ENCODE assay signal across 8 mouse cellular contexts in genomic region chr7:44373460-44373859, GRCm38 (mm10). TPM values are rescaled to one million over a fixed set of nuclear protein-coding genes. Genes with fewer than 3 reads are reported as not detected.
DNase-seq lines count a peak whose midpoint lies in the region; ATAC-seq and TF ChIP-seq lines count a peak whose summit lies in the region.

No protein-coding gene starts in this region.

- TF ChIP-seq CTCF in MEL (IDR thresholded peaks at IDR 0.05 in 2 of 3, conservative IDR thresholded peaks at IDR 0.05 in 1 of 3; ENCODE audit: control insufficient read depth in 1 of 3, insufficient read depth in 1 of 3, low read depth in 2 of 3, low read length in 3 of 3, poor library complexity in 1 of 3, severe bottlenecking in 1 of 3), result no peak

- DNase-seq in heart, postnatal 25 days (ENCODE audit: low spot score), result no peak
- DNase-seq in MEL (ENCODE audit: low read depth, low spot score), result no peak
- DNase-seq in hindbrain, embryonic 10.5 days (ENCODE audit: low spot score), result no peak
- no peak for DNase-seq in adrenal gland, postnatal 4 days (ENCODE audit: low spot score in 2 of 2)
- no peak for DNase-seq in gastrocnemius, postnatal 4 days (ENCODE audit: low spot score in 2 of 2)
- DNase-seq in left cerebral cortex, adult 18-20 months (ENCODE audit: low spot score in 2 of 2), result no peak

- 11% methylated on average over 7 of the region's 7 CpGs for WGBS in heart, embryonic 14.5 days
- 18% methylated on average over 7 of the region's 7 CpGs for WGBS in hindbrain, embryonic 10.5 days

- no peak for TF ChIP-seq EP300 in MEL (IDR thresholded peaks at IDR 0.05; ENCODE audit: low read depth in 1 of 2, low read length in 2 of 2)

- no peak for TF ChIP-seq RAD21 in MEL (IDR thresholded peaks at IDR 0.05; ENCODE audit: low read depth, low read length)

- peaks cover 13 to 15% of the 10 kb centered on the region in 2 experiments for H3K4me1 ChIP-seq in heart, embryonic 14.5 days (ENCODE audit: control insufficient read depth in 2 of 2, insufficient read depth in 2 of 2, low read length in 2 of 2)
- no peaks in the 10 kb centered on the region for H3K4me1 ChIP-seq in MEL (ENCODE audit: control insufficient read depth in 1 of 2, insufficient read depth in 2 of 2, low read length in 2 of 2)
- H3K4me1 ChIP-seq in hindbrain, embryonic 10.5 days (replicated peaks), result peaks cover 29% of the 10 kb centered on the region

- H3K79me2 ChIP-seq in MEL (ENCODE audit: control insufficient read depth, insufficient read depth, low read length, poor library complexity), result no peaks in the 10 kb centered on the region; the same call in 1 of the 2 replicates

- H3K27ac ChIP-seq in heart, embryonic 14.5 days (replicated peaks in 1 of 2; ENCODE audit: control insufficient read depth in 1 of 2, insufficient read depth in 1 of 2, low read depth in 2 of 2, low read length in 2 of 2), result peak overlapping the region in 1 of 2 experiments; percentile 12; a peak in 1 of 4 replicates
- H3K27ac ChIP-seq in MEL (ENCODE audit: control insufficient read depth, low read depth, low read length), result peak overlapping the region; percentile 35; the same call in 1 of the 2 replicates
- H3K27ac ChIP-seq in hindbrain, embryonic 10.5 days, result peak overlapping the region; percentile 93

- intact Hi-C loops in heart, postnatal 25 days (cut with DNase I), result loop anchor here (5.0 kb wide), 1 partner anchor 179 kb away; the partner anchor contains the start of gene Nr1h2

- H3K9ac ChIP-seq in heart, embryonic 14.5 days (ENCODE audit: low read length), result peak overlapping the region; percentile 71
- peak overlapping the region; percentile 57 for H3K9ac ChIP-seq in MEL (ENCODE audit: control insufficient read depth, low read depth, low read length, poor library complexity, severe bottlenecking)

- no peak for TF ChIP-seq POLR2A in MEL (IDR thresholded peaks at IDR 0.05; ENCODE audit: control insufficient read depth in 1 of 2, insufficient read depth in 1 of 2, low read depth in 1 of 2, low read length in 2 of 2, poor library complexity in 1 of 2)

- no peak for ATAC-seq in heart, embryonic 14.5 days (ENCODE audit: insufficient number of reproducible peaks, insufficient read depth, low FRiP score, low read depth)
- ATAC-seq in megakaryocyte-erythroid progenitor cell, adult 5-6 weeks (replicated peaks; ENCODE audit: low FRiP score, low TSS enrichment, poor library complexity, severe bottlenecking), result peak; percentile 19; the same call in 1 of the 2 replicates

- peak overlapping the region; percentile 85 for H3K4me2 ChIP-seq in heart, embryonic 14.5 days (ENCODE audit: low read length)

- H3K9me3 ChIP-seq in heart, embryonic 14.5 days (ENCODE audit: control insufficient read depth, low read length), result no peaks in the 10 kb centered on the region
- no peaks in the 10 kb centered on the region for H3K9me3 ChIP-seq in MEL (replicated peaks; ENCODE audit: insufficient read depth, low read length)
- no peaks in the 10 kb centered on the region for H3K9me3 ChIP-seq in hindbrain, embryonic 10.5 days

- H3K4me3 ChIP-seq in heart, embryonic 14.5 days (ENCODE audit: control insufficient read depth in 1 of 2, insufficient read depth in 1 of 2, low read depth in 1 of 2, low read length in 2 of 2), result peak overlapping the region; percentile 54 to 60
- H3K4me3 ChIP-seq in MEL (ENCODE audit: control insufficient read depth in 1 of 2, insufficient read depth in 1 of 2, low read depth in 2 of 2, low read length in 2 of 2), result peak overlapping the region; percentile 25 to 81
- H3K4me3 ChIP-seq in hindbrain, embryonic 10.5 days, result peak overlapping the region; percentile 76

- H3K36me3 ChIP-seq in heart, embryonic 14.5 days (ENCODE audit: control insufficient read depth, insufficient read depth, low read length), result no peaks in the 10 kb centered on the region
- H3K36me3 ChIP-seq in MEL (ENCODE audit: control insufficient read depth in 1 of 2, insufficient read depth in 2 of 2, low read length in 2 of 2), result no peaks in the 10 kb centered on the region; a peak in 1 of 4 replicates
- no peaks in the 10 kb centered on the region for H3K36me3 ChIP-seq in hindbrain, embryonic 10.5 days

- H3K27me3 ChIP-seq in heart, embryonic 14.5 days (ENCODE audit: control insufficient read depth, insufficient read depth, low read length), result no peaks in the 10 kb centered on the region
- no peaks in the 10 kb centered on the region for H3K27me3 ChIP-seq in MEL (ENCODE audit: control insufficient read depth in 1 of 2, insufficient read depth in 2 of 2, low read length in 2 of 2)
- H3K27me3 ChIP-seq in hindbrain, embryonic 10.5 days (ENCODE audit: insufficient read depth, poor library complexity, severe bottlenecking), result no peaks in the 10 kb centered on the region

TF ChIP-seq in MEL, 35 proteins besides CTCF, POLR2A, EP300 and RAD21:
- TF ChIP-seq MXI1 (IDR thresholded peaks at IDR 0.05; ENCODE audit: low read depth, low read length), result 0 out of 2 replicates have a peak, but pooled peaks have one; percentile 0
- TF ChIP-seq ZC3H11A (IDR thresholded peaks at IDR 0.05; ENCODE audit: low read depth, low read length), result no peak

RNA-seq across cellular contexts. Expression of gene Syt3, which starts 10.4 kb away (rescaled TPM):
- 0.57 and 0.59 TPM in 2 replicates for polyA plus RNA-seq in heart, embryonic 14.5 days (2014; fragmentation: Nextera tagmentation; extraction: Ambion mirVana)
- 1 to 10 TPM; 1.3 to 2.2 TPM for total RNA-seq in heart, postnatal 25 days (2021)
- total RNA-seq in MEL (2012; rRNA removed), result 0.08 and 0.20 TPM in 2 replicates
- polyA plus RNA-seq in MEL (2012; ENCODE audit: insufficient read depth in 1 of 2, insufficient read length in 2 of 2, low read depth in 1 of 2, low replicate concordance in 2 of 2, missing spikeins in 1 of 2), result under 1 TPM in 1 of 2 experiments, not detected in 1; 0.56 TPM
- 2.7 and 3.0 TPM in 2 replicates for polyA plus RNA-seq in hindbrain, embryonic 10.5 days (2016; fragmentation: Nextera tagmentation; extraction: Ambion mirVana)
- total RNA-seq in megakaryocyte-erythroid progenitor cell, adult 5-6 weeks (2014; fragmentation: Nextera tagmentation), result not detected in 2 replicates
- total RNA-seq in megakaryocyte-erythroid progenitor cell, adult 5-6 weeks (2017), result 0.61 TPM in 1 of 2 replicates, not detected in the other
- 1 to 10 TPM; 3.6 to 4.4 TPM for total RNA-seq in adrenal gland, postnatal 4 days (2021)
- under 1 TPM; 0.34 to 0.49 TPM for total RNA-seq in gastrocnemius, postnatal 4 days (2021)
- 10 to 100 TPM; 56.6 to 66.2 TPM for total RNA-seq in left cerebral cortex, adult 18-20 months (2021)

RNA-seq across cellular contexts. Expression of gene 1700008O03Rik, which starts 12.2 kb away (rescaled TPM):
- 0.34 and 0.47 TPM in 2 replicates for polyA plus RNA-seq in heart, embryonic 14.5 days (2014; fragmentation: Nextera tagmentation; extraction: Ambion mirVana)
- under 1 TPM; 0.28 to 0.62 TPM for total RNA-seq in heart, postnatal 25 days (2021)
- total RNA-seq in MEL (2012; rRNA removed), result not detected in 2 replicates
- under 1 TPM in 1 of 2 experiments, not detected in 1; 0.95 TPM for polyA plus RNA-seq in MEL (2012; ENCODE audit: insufficient read depth in 1 of 2, insufficient read length in 2 of 2, low read depth in 1 of 2, low replicate concordance in 2 of 2, missing spikeins in 1 of 2)
- 2.1 and 2.7 TPM in 2 replicates for polyA plus RNA-seq in hindbrain, embryonic 10.5 days (2016; fragmentation: Nextera tagmentation; extraction: Ambion mirVana)
- total RNA-seq in megakaryocyte-erythroid progenitor cell, adult 5-6 weeks (2014; fragmentation: Nextera tagmentation), result not detected in 2 replicates
- 0.65 TPM in 1 of 2 replicates, not detected in the other for total RNA-seq in megakaryocyte-erythroid progenitor cell, adult 5-6 weeks (2017)
- 1 to 10 TPM; 1.0 to 2.0 TPM for total RNA-seq in adrenal gland, postnatal 4 days (2021)
- not detected for total RNA-seq in gastrocnemius, postnatal 4 days (2021)
- total RNA-seq in left cerebral cortex, adult 18-20 months (2021), result 1 to 10 TPM in 1 of 2 experiments, under 1 TPM in 1; 0.98 to 2.7 TPM

RNA-seq across cellular contexts. Expression of gene Lrrc4b, which starts 55.4 kb away (rescaled TPM):
- 4.1 and 4.5 TPM in 2 replicates for polyA plus RNA-seq in heart, embryonic 14.5 days (2014; fragmentation: Nextera tagmentation; extraction: Ambion mirVana)
- total RNA-seq in heart, postnatal 25 days (2021), result 10 to 100 TPM; 27.9 to 32.7 TPM
- 0.52 and 0.58 TPM in 2 replicates for total RNA-seq in MEL (2012; rRNA removed)
- 1 to 10 TPM in 1 of 2 experiments, not detected in 1; 4.4 TPM for polyA plus RNA-seq in MEL (2012; ENCODE audit: insufficient read depth in 1 of 2, insufficient read length in 2 of 2, low read depth in 1 of 2, low replicate concordance in 2 of 2, missing spikeins in 1 of 2)
- 1.7 and 4.4 TPM in 2 replicates for polyA plus RNA-seq in hindbrain, embryonic 10.5 days (2016; fragmentation: Nextera tagmentation; extraction: Ambion mirVana)
- total RNA-seq in megakaryocyte-erythroid progenitor cell, adult 5-6 weeks (2014; fragmentation: Nextera tagmentation), result not detected in 2 replicates
- not detected in 2 replicates for total RNA-seq in megakaryocyte-erythroid progenitor cell, adult 5-6 weeks (2017)
- 10 to 100 TPM; 18.7 to 18.8 TPM for total RNA-seq in adrenal gland, postnatal 4 days (2021)
- 1 to 10 TPM; 4.0 to 4.2 TPM for total RNA-seq in gastrocnemius, postnatal 4 days (2021)
- 100 to 1,000 TPM; 284 to 289 TPM for total RNA-seq in left cerebral cortex, adult 18-20 months (2021)

Comparison
In these comparisons a context has a peak if more than half of its experiments do, and no peak if none do; other contexts are left out.
1. RNA of gene Syt3, which starts 10.4 kb away (total RNA-seq): 56.6 to 66.2 TPM in left cerebral cortex, adult 18-20 months; 3.6 to 4.4 TPM in adrenal gland, postnatal 4 days, 1.3 to 2.2 TPM in heart, postnatal 25 days, 0.61 TPM in megakaryocyte-erythroid progenitor cell, adult 5-6 weeks, 0.34 to 0.49 TPM in gastrocnemius, postnatal 4 days and 0.08 to 0.20 TPM in MEL; every median in the first group is over 10 times any median in the second.
2. RNA of gene Lrrc4b, which starts 55.4 kb away (total RNA-seq): 284 to 289 TPM in left cerebral cortex, adult 18-20 months; 27.9 to 32.7 TPM in heart, postnatal 25 days, 18.7 to 18.8 TPM in adrenal gland, postnatal 4 days, 4.0 to 4.2 TPM in gastrocnemius, postnatal 4 days, 0.52 to 0.58 TPM in MEL and not detected in megakaryocyte-erythroid progenitor cell, adult 5-6 weeks; every median in the first group is over 4 times any median in the second.
3. Peak in every context shown above with its lines, with median percentiles within 50 percentile points of each other: H3K4me3 ChIP-seq.